Mouse (Mus musculus): ENCODE results near the gene Grm4. TPM values are rescaled to one million over a fixed set of nuclear protein-coding genes. Genes with fewer than 3 reads are reported as not detected.

Gene Grm4
- total and polyA plus RNA-seq, 3 experiments: 0.06 TPM; not detected in 2

GRCm38 (mm10) chr17:27565942-27566267, 44.7 kb upstream of the Grm4 start:
- H3K36me3 ChIP-seq (ENCODE audit: control insufficient read depth in 1 of 2, insufficient read depth in 2 of 2, low read length in 2 of 2): peaks cover 4 to 12% of the 10 kb centered on the region in 2 experiments
- no peaks in the 10 kb centered on the region for H3K9me3 ChIP-seq (replicated peaks; ENCODE audit: insufficient read depth, low read length)
- TF ChIP-seq ZMIZ1 (IDR thresholded peaks at IDR 0.05; ENCODE audit: low read depth, low read length) (peak; percentile 66; the same call in 1 of the 2 replicates), POLR2A (IDR thresholded peaks at IDR 0.05; ENCODE audit: control insufficient read depth in 1 of 2, insufficient read depth in 1 of 2, low read depth in 1 of 2, low read length in 2 of 2, poor library complexity in 1 of 2) (peak in 1 of 2 experiments; percentile 75; a peak in 1 of 4 replicates), E2F4 (IDR thresholded peaks at IDR 0.05; ENCODE audit: borderline replicate concordance, low read depth, low read length) (peak; percentile 21; the same call in 1 of the 2 replicates), MAZ (IDR thresholded peaks at IDR 0.05; ENCODE audit: low read depth, low read length) (no peak), NELFE (IDR thresholded peaks at IDR 0.05; ENCODE audit: low read depth, low read length) (peak; percentile 65; the same call in 1 of the 2 replicates), BHLHE40 (IDR thresholded peaks at IDR 0.05; ENCODE audit: borderline replicate concordance, low read depth, low read length) (0 out of 2 replicates have a peak, but pooled peaks have one; percentile 16), RAD21 (IDR thresholded peaks at IDR 0.05; ENCODE audit: low read depth, low read length) (no peak)
- H3K27ac ChIP-seq (ENCODE audit: control insufficient read depth, low read depth, low read length): peak overlapping the region; percentile 4
- H3K9ac ChIP-seq (ENCODE audit: control insufficient read depth, low read depth, low read length, poor library complexity, severe bottlenecking): peak overlapping the region; percentile 69
- peaks cover 2 to 13% of the 10 kb centered on the region in 2 experiments for H3K4me1 ChIP-seq (ENCODE audit: control insufficient read depth in 1 of 2, insufficient read depth in 2 of 2, low read length in 2 of 2)
- H3K79me2 ChIP-seq (ENCODE audit: control insufficient read depth, insufficient read depth, low read length, poor library complexity): peaks cover 3% of the 10 kb centered on the region
- H3K27me3 ChIP-seq (ENCODE audit: control insufficient read depth in 1 of 2, insufficient read depth in 2 of 2, low read length in 2 of 2): no peaks in the 10 kb centered on the region
- DNase-seq (ENCODE audit: low read depth, low spot score): no peak
- H3K4me3 ChIP-seq (ENCODE audit: control insufficient read depth in 1 of 2, insufficient read depth in 1 of 2, low read depth in 2 of 2, low read length in 2 of 2): peak overlapping the region; percentile 75 to 90

DNA sequence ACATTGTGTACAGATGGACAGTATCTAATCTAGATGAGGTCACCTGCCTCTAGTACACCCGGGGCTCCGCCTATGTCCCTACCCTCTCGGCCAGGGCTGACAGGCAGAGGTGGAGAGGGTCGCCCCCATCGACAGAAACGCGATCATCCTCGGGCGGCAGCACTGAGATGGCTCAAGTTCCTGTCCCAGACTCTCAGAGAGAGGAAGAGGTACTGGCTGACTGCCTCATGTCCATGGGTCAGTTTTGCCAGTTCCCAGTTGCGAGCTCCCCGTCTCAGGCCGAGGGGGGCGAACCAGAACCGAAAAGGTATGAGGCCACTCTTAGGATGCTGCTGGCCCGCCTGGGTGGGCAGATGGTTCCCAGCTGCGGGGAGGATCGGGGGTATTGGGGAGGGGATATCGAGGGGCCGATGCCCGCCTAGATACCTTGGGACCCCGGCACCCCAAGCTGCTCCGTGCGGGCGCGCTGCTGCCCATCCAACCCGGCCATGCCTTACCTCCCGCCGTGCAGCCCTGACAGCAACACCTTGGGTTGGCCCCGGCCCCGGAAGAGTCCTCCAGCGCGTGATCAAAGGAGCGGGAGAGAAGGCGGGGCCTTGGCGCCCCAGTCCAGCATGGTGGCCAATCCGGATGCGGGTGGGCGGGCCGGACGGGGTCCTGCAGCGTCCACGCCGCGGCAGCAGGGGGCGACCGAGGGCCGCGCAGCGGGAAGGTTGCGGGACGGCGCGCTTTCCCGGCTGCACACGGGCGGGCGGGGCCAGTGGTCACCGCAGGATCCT, 44.1 kb upstream of the Grm4 start, which contains the start of gene AI413582:
TSS of gene AI413582 (minus strand) at position 594 of the 779 bp plus-strand sequence.
- Histone ChIP-seq H3K4me1 (ENCODE audit: control insufficient read depth in 1 of 2, insufficient read depth in 2 of 2, low read length in 2 of 2) (peaks cover 2 to 14% of the 10 kb centered on the region in 2 experiments), H3K27me3 (ENCODE audit: control insufficient read depth in 1 of 2, insufficient read depth in 2 of 2, low read length in 2 of 2) (no peaks in the 10 kb centered on the region), H3K4me3 (ENCODE audit: control insufficient read depth in 1 of 2, insufficient read depth in 1 of 2, low read depth in 2 of 2, low read length in 2 of 2) (peak within 1 kb of the TSS; percentile 75 to 90), H3K9me3 (replicated peaks; ENCODE audit: insufficient read depth, low read length) (no peaks in the 10 kb centered on the region), H3K79me2 (ENCODE audit: control insufficient read depth, insufficient read depth, low read length, poor library complexity) (peaks cover 7% of the 10 kb centered on the region), H3K36me3 (ENCODE audit: control insufficient read depth in 1 of 2, insufficient read depth in 2 of 2, low read length in 2 of 2) (peaks cover 5 to 14% of the 10 kb centered on the region in 2 experiments), H3K9ac (ENCODE audit: control insufficient read depth, low read depth, low read length, poor library complexity, severe bottlenecking) (peak within 1 kb of the TSS; percentile 72), H3K27ac (ENCODE audit: control insufficient read depth, low read depth, low read length) (peak within 1 kb of the TSS; percentile 29)
- DNase-seq (ENCODE audit: low read depth, low spot score): peak; percentile 95
- TF ChIP-seq NRF1 (IDR thresholded peaks at IDR 0.05; ENCODE audit: insufficient read depth, low read depth, low read length, poor library complexity, severe bottlenecking): peak; percentile 34; the same call in 1 of the 2 replicates
- peak; percentile 89 for TF ChIP-seq USF1 (IDR thresholded peaks at IDR 0.05; ENCODE audit: low read depth, low read length)
- TF ChIP-seq ZMIZ1 (IDR thresholded peaks at IDR 0.05; ENCODE audit: low read depth, low read length): no peak
- TF ChIP-seq USF2 (IDR thresholded peaks at IDR 0.05; ENCODE audit: borderline replicate concordance in 1 of 2, insufficient read depth in 1 of 2, low read depth in 1 of 2, low read length in 2 of 2): no peak
- TF ChIP-seq GABPA (IDR thresholded peaks at IDR 0.05; ENCODE audit: low read depth, low read length): no peak
- TF ChIP-seq TBP (IDR thresholded peaks at IDR 0.05; ENCODE audit: low read depth, low read length): no peak
- TF ChIP-seq POLR2AphosphoS5 (IDR thresholded peaks at IDR 0.05; ENCODE audit: borderline replicate concordance, low read depth, low read length): no peak
- TF ChIP-seq MXI1 (IDR thresholded peaks at IDR 0.05; ENCODE audit: low read depth, low read length): peak; percentile 75
- TF ChIP-seq POLR2A (IDR thresholded peaks at IDR 0.05; ENCODE audit: control insufficient read depth in 1 of 2, insufficient read depth in 1 of 2, low read depth in 1 of 2, low read length in 2 of 2, poor library complexity in 1 of 2): peak; percentile 79 to 83; a peak in 3 of 4 replicates
- TF ChIP-seq ZNF384 (IDR thresholded peaks at IDR 0.05; ENCODE audit: low read depth, low read length): no peak
- no peak for TF ChIP-seq EP300 (IDR thresholded peaks at IDR 0.05; ENCODE audit: low read depth in 1 of 2, low read length in 2 of 2)
- peak; percentile 42 to 93 (median 83); a peak in 5 of 6 replicates for TF ChIP-seq CTCF (IDR thresholded peaks at IDR 0.05 in 2 of 3, conservative IDR thresholded peaks at IDR 0.05 in 1 of 3; ENCODE audit: control insufficient read depth in 1 of 3, insufficient read depth in 1 of 3, low read depth in 2 of 3, low read length in 3 of 3, poor library complexity in 1 of 3, severe bottlenecking in 1 of 3)
- no peak for TF ChIP-seq MEF2A (IDR thresholded peaks at IDR 0.05; ENCODE audit: extremely low read depth, insufficient replicate concordance, low read depth, low read length, poor library complexity, severe bottlenecking)
- TF ChIP-seq ETS1 (IDR thresholded peaks at IDR 0.05; ENCODE audit: low read depth, low read length): 0 out of 2 replicates have a peak, but pooled peaks have one; percentile 24
- TF ChIP-seq RAD21 (IDR thresholded peaks at IDR 0.05; ENCODE audit: low read depth, low read length): peak; percentile 73
- peak; percentile 70 for TF ChIP-seq NELFE (IDR thresholded peaks at IDR 0.05; ENCODE audit: low read depth, low read length)
- TF ChIP-seq GATA1 (IDR thresholded peaks at IDR 0.05; ENCODE audit: low read depth, low read length): no peak
- TF ChIP-seq JUND (IDR thresholded peaks at IDR 0.05; ENCODE audit: low read depth, low read length): no peak
- TF ChIP-seq TAL1 (IDR thresholded peaks at IDR 0.05; ENCODE audit: low read length): no peak
- no peak for TF ChIP-seq UBTF (IDR thresholded peaks at IDR 0.05; ENCODE audit: borderline replicate concordance, insufficient read depth, low read depth, low read length)
- TF ChIP-seq MAZ (IDR thresholded peaks at IDR 0.05; ENCODE audit: low read depth, low read length): peak; percentile 91
- peak; percentile 65 for TF ChIP-seq SMC3 (IDR thresholded peaks at IDR 0.05; ENCODE audit: low read depth, low read length)
- TF ChIP-seq TCF12 (IDR thresholded peaks at IDR 0.05; ENCODE audit: low read depth, low read length): 0 out of 2 replicates have a peak, but pooled peaks have one; percentile 22
- peak; percentile 79 for TF ChIP-seq MAX (IDR thresholded peaks at IDR 0.05; ENCODE audit: low read length)
- peak; percentile 60 for TF ChIP-seq HCFC1 (IDR thresholded peaks at IDR 0.05; ENCODE audit: low read depth, low read length)
